Mouse (Mus musculus): ENCODE results near the gene BC017158.
"Not testable (repeated sequence)": the region's sequence is repeated elsewhere in the genome, so short reads cannot be mapped to it uniquely, and the experiment has no call there.

The BC017158 gene

GRCm38 (mm10) chr7:128297617-128298480, at the start of gene BC017158:
Gene BC017158, minus strand, starts transcription at chr7:128298170.
- DNase-seq (ENCODE audit: low read depth, low spot score): no peak

DNA sequence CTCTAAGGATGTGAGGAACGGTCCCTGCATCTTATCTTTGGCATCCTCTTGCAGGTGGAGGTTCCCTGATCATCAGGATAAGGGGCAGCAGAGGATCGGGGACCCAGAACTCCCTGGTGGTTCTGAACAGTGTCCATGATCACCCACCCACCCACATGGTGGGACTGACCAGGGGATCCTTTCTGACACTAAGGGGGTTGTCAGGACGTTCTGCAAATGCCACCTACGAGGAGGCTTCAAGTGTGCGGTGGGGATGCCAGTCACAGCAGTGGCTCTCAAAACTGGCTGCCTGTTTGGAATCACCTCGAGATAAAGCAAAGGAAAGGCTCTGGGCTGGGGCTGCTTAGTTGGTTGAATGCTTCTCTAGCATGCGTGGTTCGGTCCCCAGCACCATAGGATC, 49.0 kb upstream of the BC017158 start:
- DNase-seq (ENCODE audit: low read depth, low spot score): no peak

- no peak for DNase-seq (ENCODE audit: low read depth, low spot score)
Measured at GRCm38 (mm10) chr7:128346522-128346921, 48.6 kb upstream of the BC017158 start.

DNA sequence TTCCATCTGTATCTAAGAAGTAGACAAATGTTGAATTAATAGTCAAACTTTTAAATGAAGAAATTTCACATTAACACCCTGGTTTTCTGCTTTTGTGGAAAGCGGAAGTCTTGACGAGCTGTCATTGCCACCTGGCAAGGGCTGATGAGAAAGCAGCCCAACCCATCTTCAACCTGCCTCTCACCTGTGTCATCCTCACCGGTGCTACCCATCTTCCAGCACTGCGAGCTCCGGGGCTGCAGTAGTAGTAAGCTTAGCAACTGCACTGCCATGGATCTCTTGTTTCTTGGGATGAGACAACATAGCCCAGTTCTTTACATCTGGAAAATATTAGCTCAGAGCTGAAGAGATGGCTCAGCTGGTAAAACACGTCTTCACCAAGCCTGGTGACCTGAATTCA, 47.7 kb upstream of the BC017158 start:
- DNase-seq (ENCODE audit: low read depth, low spot score): no peak

- no peak for DNase-seq (ENCODE audit: low read depth, low spot score)
Measured at GRCm38 (mm10) chr7:128344928-128345653, 47.1 kb upstream of the BC017158 start.

GRCm38 (mm10) chr7:128344488-128344887, 46.5 kb upstream of the BC017158 start:
- DNase-seq (ENCODE audit: low read depth, low spot score): no peak

GRCm38 (mm10) chr7:128342691-128343090, 44.7 kb upstream of the BC017158 start:
- DNase-seq (ENCODE audit: low read depth, low spot score): not testable (repeated sequence)

- not testable (repeated sequence) for DNase-seq (ENCODE audit: low read depth, low spot score)
Measured at GRCm38 (mm10) chr7:128340321-128340720, 42.4 kb upstream of the BC017158 start.

DNA sequence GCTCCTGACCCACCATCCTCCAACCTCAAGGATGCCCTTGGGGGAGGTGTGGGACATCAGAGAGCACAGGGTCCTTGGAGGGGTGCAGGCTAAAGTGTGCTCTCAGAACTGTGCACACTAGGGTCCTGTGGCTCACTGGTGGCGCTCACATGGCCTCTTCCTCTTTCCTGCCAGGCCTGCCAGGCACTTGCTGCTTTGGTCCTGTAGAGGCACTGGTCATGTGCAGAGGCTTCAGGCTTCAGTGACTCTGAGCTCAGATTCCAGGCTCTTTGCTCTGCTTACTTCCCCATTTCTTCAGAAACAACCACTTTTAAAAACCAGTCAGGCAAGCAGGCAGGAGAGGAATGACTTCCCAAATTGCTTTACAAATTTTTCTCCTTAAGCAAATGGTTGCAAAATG, 34.9 kb upstream of the BC017158 start:
- DNase-seq (ENCODE audit: low read depth, low spot score): no peak

GRCm38 (mm10) chr7:128330981-128331380, 33.0 kb upstream of the BC017158 start:
- no peak for DNase-seq (ENCODE audit: low read depth, low spot score)

DNA sequence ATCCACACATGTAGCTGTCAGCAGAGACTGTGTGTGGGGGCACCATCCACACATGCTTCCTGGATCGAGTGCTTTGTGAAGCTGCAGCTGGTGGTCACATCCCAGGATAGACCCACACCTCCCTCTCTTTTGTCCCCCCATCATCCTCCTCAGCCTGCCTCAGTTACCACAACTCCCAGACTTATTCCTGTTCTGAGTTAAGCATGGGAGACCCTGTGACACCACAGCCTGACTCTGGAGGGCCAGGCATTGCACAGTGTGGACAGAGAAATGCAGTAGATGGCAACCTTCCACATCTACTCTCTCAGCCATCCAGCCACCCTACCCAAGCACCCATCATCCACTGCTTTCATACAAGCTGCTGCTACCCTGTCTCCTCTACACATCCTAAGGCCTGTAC, 27.0 kb upstream of the BC017158 start:
- no peak for DNase-seq (ENCODE audit: low read depth, low spot score)

GRCm38 (mm10) chr7:128321260-128321659, 23.3 kb upstream of the BC017158 start:
- no peak for DNase-seq (ENCODE audit: low read depth, low spot score)

GRCm38 (mm10) chr7:128320219-128320816, 22.3 kb upstream of the BC017158 start:
- no peak for DNase-seq (ENCODE audit: low read depth, low spot score)

GRCm38 (mm10) chr7:128319140-128319539, 21.2 kb upstream of the BC017158 start:
- no peak for DNase-seq (ENCODE audit: low read depth, low spot score)

DNA sequence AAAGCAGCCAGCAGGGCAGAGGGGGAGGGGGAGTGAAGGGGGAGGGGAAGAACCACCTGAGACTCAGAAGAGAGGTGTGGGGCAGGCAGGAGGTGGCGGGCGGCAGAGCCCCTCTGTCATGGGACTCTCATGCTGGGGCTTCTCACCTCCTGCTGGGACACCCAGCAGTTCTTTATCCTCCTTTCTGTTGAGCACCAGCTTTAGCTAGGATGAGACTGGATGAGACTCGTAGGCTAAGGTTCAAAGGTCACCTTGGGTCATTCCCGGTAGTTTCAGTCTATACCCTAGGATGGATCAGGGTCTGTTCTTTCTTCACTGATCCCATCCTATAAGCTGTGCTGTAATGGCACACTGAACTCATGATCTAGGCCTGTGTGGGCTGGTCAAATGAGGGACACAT, 19.0 kb upstream of the BC017158 start:
- DNase-seq (ENCODE audit: low read depth, low spot score): no peak

- no peak for DNase-seq (ENCODE audit: low read depth, low spot score)
Measured at GRCm38 (mm10) chr7:128314491-128314890, 16.5 kb upstream of the BC017158 start.

DNA sequence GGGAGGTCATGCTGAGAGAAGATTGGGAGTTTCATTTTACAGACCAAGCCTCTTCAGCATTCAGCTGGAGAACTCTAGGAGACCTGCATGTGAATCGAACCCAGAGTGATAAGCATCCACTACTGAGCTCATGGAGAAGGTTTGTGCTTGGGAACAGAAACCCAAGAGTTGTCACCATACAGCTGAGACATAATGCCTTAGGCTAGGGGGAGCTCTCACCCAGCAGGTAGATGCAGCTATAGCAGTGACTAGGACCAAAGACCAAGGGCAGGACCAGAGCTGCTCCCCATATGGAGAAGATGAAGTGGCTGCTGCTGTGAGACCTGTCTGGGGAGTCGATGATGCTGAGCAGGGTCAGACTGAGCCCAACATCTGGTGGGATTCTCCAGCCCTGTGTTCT, 15.6 kb upstream of the BC017158 start:
- DNase-seq (ENCODE audit: low read depth, low spot score): no peak

DNA sequence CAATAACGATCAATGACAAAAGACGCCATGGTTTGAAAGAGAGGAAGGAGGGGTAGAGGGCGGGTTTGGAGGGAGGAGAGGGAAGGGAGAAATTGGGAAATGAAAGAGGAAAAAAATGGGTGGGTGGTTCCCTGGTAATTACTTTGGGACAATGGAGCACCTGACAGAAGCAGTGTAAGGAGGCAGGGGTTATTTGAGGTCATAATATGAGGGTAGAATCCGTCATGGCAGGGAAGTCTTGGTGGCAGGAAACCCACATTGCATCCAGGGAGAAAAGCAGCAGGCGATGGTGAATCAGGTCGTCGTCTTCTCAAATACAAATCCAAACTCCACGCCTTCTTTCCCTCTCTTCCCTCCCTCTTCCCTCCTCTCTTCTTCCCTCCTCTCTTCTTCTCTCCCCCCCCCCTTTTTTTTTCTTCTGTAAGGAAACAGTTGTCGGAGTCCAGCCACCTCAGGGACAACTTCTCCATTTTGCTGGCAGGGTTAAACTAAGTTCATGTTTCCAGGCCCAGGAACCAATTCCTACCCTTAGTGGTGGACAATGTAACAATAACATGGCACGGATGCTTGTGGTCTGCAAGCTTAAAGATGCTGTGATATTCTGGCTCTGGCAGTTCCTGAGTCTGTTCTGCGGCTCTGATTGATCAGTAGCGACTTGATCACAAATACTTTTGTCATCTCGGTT, 14.5 kb upstream of the BC017158 start:
- DNase-seq (ENCODE audit: low read depth, low spot score): no peak

- DNase-seq (ENCODE audit: low read depth, low spot score): no peak
Measured at GRCm38 (mm10) chr7:128311811-128312210, 13.8 kb upstream of the BC017158 start.

- DNase-seq (ENCODE audit: low read depth, low spot score): no peak
Measured at GRCm38 (mm10) chr7:128311263-128311662, 13.3 kb upstream of the BC017158 start.

DNA sequence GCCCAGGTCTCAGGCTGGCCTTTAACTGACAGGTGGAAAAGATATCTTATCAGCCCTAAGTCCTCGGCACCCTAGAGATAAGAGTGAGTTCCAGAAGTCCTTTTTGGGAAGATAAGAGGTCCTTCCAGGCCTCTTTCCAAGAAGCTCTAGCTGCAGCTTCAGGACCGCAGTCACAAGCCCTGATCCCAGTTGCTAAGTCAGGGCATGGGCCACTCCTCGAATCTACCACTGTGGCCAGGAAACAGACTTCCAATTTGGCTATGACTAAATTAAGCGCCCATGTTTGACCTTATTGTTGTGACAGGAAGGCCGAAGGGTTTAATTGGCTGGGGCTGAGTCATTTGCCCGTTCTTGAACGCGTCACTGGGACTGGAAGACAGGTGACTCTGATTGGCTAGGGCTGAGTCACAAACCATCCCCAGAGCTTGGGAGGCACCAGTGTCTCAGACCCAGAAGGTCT, 12.3 kb upstream of the BC017158 start:
- no peak for DNase-seq (ENCODE audit: low read depth, low spot score)

GRCm38 (mm10) chr7:128309776-128310175, 11.8 kb upstream of the BC017158 start:
- DNase-seq (ENCODE audit: low read depth, low spot score): no peak

All from brain, embryonic 18.5 days (tissue).